Comparison of ENCODE assay signal across 8 mouse cellular contexts in genomic region chr9:44066785-44067225, GRCm38 (mm10). TPM values are rescaled to one million over a fixed set of nuclear protein-coding genes. Genes with fewer than 3 reads are reported as not detected.
DNase-seq lines count a peak whose midpoint lies in the region; ATAC-seq and TF ChIP-seq lines count a peak whose summit lies in the region.

Gene Usp2, plus strand, starts transcription at chr9:44067021.

- H3K36me3 ChIP-seq in heart, embryonic 10.5 days: no peaks in the 10 kb centered on the region
- H3K36me3 ChIP-seq in kidney, embryonic 15.5 days: no peaks in the 10 kb centered on the region
- H3K36me3 ChIP-seq in myocyte (ENCODE audit: control insufficient read depth, insufficient read depth): no peaks in the 10 kb centered on the region
- no peaks in the 10 kb centered on the region for H3K36me3 ChIP-seq in splenic B cell, adult 2 months (ENCODE audit: control insufficient read depth, insufficient read depth, low read length, poor library complexity, severe bottlenecking)

- DNase-seq in B cell, adult 2 months: peak; percentile 100
- DNase-seq in brain, adult 2 months (ENCODE audit: low read depth, low spot score): peak; percentile 99
- peak; percentile 99 for DNase-seq in heart, embryonic 10.5 days (ENCODE audit: low spot score)
- DNase-seq in liver: peak; percentile 95
- peak; percentile 97 for DNase-seq in splenic B cell, adult 2 months (ENCODE audit: low read depth, low spot score)

- H3K9ac ChIP-seq in kidney, embryonic 15.5 days: peak within 1 kb of the TSS; percentile 53

- H3ac ChIP-seq in myocyte (ENCODE audit: control insufficient read depth, insufficient read length): peak within 1 kb of the TSS; percentile 0

- peak within 1 kb of the TSS; percentile 61 for H3K4me3 ChIP-seq in heart, embryonic 10.5 days
- peak within 1 kb of the TSS; percentile 57 for H3K4me3 ChIP-seq in kidney, embryonic 15.5 days (replicated peaks)
- H3K4me3 ChIP-seq in myocyte: peak within 1 kb of the TSS; percentile 27

- no peaks in the 10 kb centered on the region for H3K79me2 ChIP-seq in myocyte (ENCODE audit: control insufficient read depth, insufficient read depth)

- H3K27ac ChIP-seq in heart, embryonic 10.5 days: peak within 1 kb of the TSS; percentile 80
- 0 out of 2 replicates have a peak within 1 kb of the TSS, but pooled peaks have one; percentile 33 for H3K27ac ChIP-seq in kidney, embryonic 15.5 days

- peak; percentile 80 for TF ChIP-seq POLR2A in myocyte (IDR thresholded peaks at IDR 0.05; ENCODE audit: insufficient read length, low read depth)

- WGBS in heart, embryonic 10.5 days: 0% methylated on average over 38 of the region's 38 CpGs
- under 1% methylated on average over 38 of the region's 38 CpGs for WGBS in kidney, embryonic 15.5 days

- peaks cover 41% of the 10 kb centered on the region for H3K4me1 ChIP-seq in heart, embryonic 10.5 days
- H3K4me1 ChIP-seq in kidney, embryonic 15.5 days: peaks cover 40% of the 10 kb centered on the region

- H3K9me3 ChIP-seq in heart, embryonic 10.5 days: no peaks in the 10 kb centered on the region
- H3K9me3 ChIP-seq in kidney, embryonic 15.5 days (replicated peaks): no peaks in the 10 kb centered on the region

- H3K27me3 ChIP-seq in heart, embryonic 10.5 days (ENCODE audit: insufficient read depth, poor library complexity, severe bottlenecking): no peaks in the 10 kb centered on the region
- 0 out of 2 replicates have a peak, but pooled peaks cover 5% of the 10 kb centered on the region for H3K27me3 ChIP-seq in kidney, embryonic 15.5 days
- no peaks in the 10 kb centered on the region for H3K27me3 ChIP-seq in myocyte (ENCODE audit: control insufficient read depth, insufficient read depth, insufficient read length)
- H3K27me3 ChIP-seq in splenic B cell, adult 2 months (ENCODE audit: control insufficient read depth, insufficient read depth, low read length, poor library complexity, severe bottlenecking): no peaks in the 10 kb centered on the region

- peak; percentile 72 for ATAC-seq in erythroblast, adult 5-6 weeks (replicated peaks; ENCODE audit: low FRiP score, poor library complexity, severe bottlenecking)
- peak; percentile 96 for ATAC-seq in kidney, embryonic 15.5 days (replicated peaks; ENCODE audit: low FRiP score)

- peak within 1 kb of the TSS; percentile 93 for H3K4me2 ChIP-seq in kidney, embryonic 15.5 days
- peak within 1 kb of the TSS; percentile 84 for H3K4me2 ChIP-seq in myocyte (ENCODE audit: low read depth)

TF ChIP-seq in myocyte, 11 proteins besides CTCF, POLR2A, EP300 and RAD21:
- no peak for TF ChIP-seq TCF12 (IDR thresholded peaks at IDR 0.05; ENCODE audit: insufficient read depth, poor library complexity, severe bottlenecking)
- peak in 1 of 3 experiments; percentile 10 for TF ChIP-seq MYOD1 (IDR thresholded peaks at IDR 0.05; ENCODE audit: control insufficient read depth in 1 of 3, insufficient read length in 2 of 3, low read depth in 2 of 3)
- TF ChIP-seq MAX (IDR thresholded peaks at IDR 0.05; ENCODE audit: low read depth): peak; percentile 94
- TF ChIP-seq SRF (IDR thresholded peaks at IDR 0.05; ENCODE audit: control insufficient read depth, insufficient read length, low read depth): no peak
- no peak for TF ChIP-seq E2F4 (IDR thresholded peaks at IDR 0.05; ENCODE audit: insufficient read depth)
- peak; percentile 89 for TF ChIP-seq USF1 (IDR thresholded peaks at IDR 0.05; ENCODE audit: low read depth)
- no peak for TF ChIP-seq MYOG (IDR thresholded peaks at IDR 0.05; ENCODE audit: control insufficient read depth in 1 of 3, insufficient read depth in 1 of 3, insufficient read length in 2 of 3, low read depth in 2 of 3)
- no peak for TF ChIP-seq TCF3 (IDR thresholded peaks at IDR 0.05; ENCODE audit: insufficient read length, low read depth)
- no peak for TF ChIP-seq REST (IDR thresholded peaks at IDR 0.05; ENCODE audit: insufficient read depth, insufficient read length)
- TF ChIP-seq CEBPB (IDR thresholded peaks at IDR 0.05; ENCODE audit: insufficient read depth, poor library complexity, severe bottlenecking): peak; percentile 55; the same call in 1 of the 2 replicates
- peak; percentile 63 for TF ChIP-seq POLR2AphosphoS2 (IDR thresholded peaks at IDR 0.05; ENCODE audit: insufficient read length, low read depth)

RNA-seq across cellular contexts. Expression of gene Usp2, which starts in this region (rescaled TPM):
- total RNA-seq in erythroblast, adult 5-6 weeks (2015; ENCODE audit: low replicate concordance): 1.0 and 1.3 TPM in 2 replicates
- total RNA-seq in erythroblast, adult 5-6 weeks (2017; ENCODE audit: low replicate concordance): 0.28 and 5.7 TPM in 2 replicates
- 36.1 and 59.0 TPM in 2 replicates for polyA plus RNA-seq in heart, embryonic 10.5 days (2016; fragmentation: Nextera tagmentation; extraction: Ambion mirVana)
- polyA plus RNA-seq in kidney, embryonic 15.5 days (2015; fragmentation: Nextera tagmentation; extraction: Ambion mirVana): 31.9 and 36.8 TPM in 2 replicates
- 17.0 TPM for polyA plus RNA-seq in myocyte (2012; fragmentation: generic; extraction: Trizol)

Comparison
In these comparisons a context has a peak if more than half of its experiments do, and no peak if none do; other contexts are left out.
1. Peak in every context shown above with its lines: DNase-seq, ATAC-seq, H3K4me3 ChIP-seq and H3K27ac ChIP-seq.